Mouse (Mus musculus) kidney, adult 2 months (tissue): ENCODE measurements at regions not wholly inside any gene's neighbourhood (a gene's known extent, or its start where the extent isn't known, plus 50 kb on each side); places are given as distances from the start of the nearest gene placed in this dataset.

Experiments used
- DNase-seq: peaks from one replicate; pipeline ENCODE4 v3.0.0; 2021
- H3K27ac ChIP-seq: fragments of 200-500 bp; 2 replicates; pipeline ENCODE4 v1.5.1; 2012; ENCODE audit warnings: low read depth, low read length, control low read depth, inconsistent platforms; ENCODE audit not compliant: insufficient read depth
- H3K27me3 ChIP-seq: fragments of 200-500 bp; replicated peaks from 2 replicates; pipeline ENCODE4 v1.6.1; 2012; ENCODE audit warnings: mild to moderate bottlenecking, moderate library complexity, low read length, inconsistent platforms; ENCODE audit not compliant: control insufficient read depth, insufficient read depth
- H3K36me3 ChIP-seq: fragments of 200-500 bp; 2 replicates; pipeline ENCODE4 v1.6.1; 2012; ENCODE audit warnings: mild to moderate bottlenecking, moderate library complexity, low read length, inconsistent platforms; ENCODE audit not compliant: control insufficient read depth, insufficient read depth
- H3K4me1 ChIP-seq: fragments of 200-500 bp; 2 replicates; pipeline ENCODE4 v1.6.1; 2011; ENCODE audit warnings: low read length; ENCODE audit not compliant: control insufficient read depth, insufficient read depth
- H3K4me3 ChIP-seq: fragments of 200-500 bp; 2 replicates; pipeline ENCODE4 v1.5.1; 2011; ENCODE audit warnings: mild to moderate bottlenecking, low read depth, low read length, control low read depth; ENCODE audit not compliant: insufficient read depth
- CTCF ChIP-seq: fragments of 200-500 bp; conservative IDR thresholded peaks from 2 replicates; pipeline ENCODE4 v1.5.1; 2011; ENCODE audit warnings: low read depth, mild to moderate bottlenecking, control low read depth, low read length, moderate library complexity, mixed read lengths; ENCODE audit not compliant: insufficient read depth, insufficient read length
- POLR2A ChIP-seq: fragments of 200-500 bp; IDR thresholded peaks from one replicate; pipeline ENCODE4 v1.6.1; 2011; ENCODE audit warnings: low read depth, low read length, control low read depth
- WGBS: fragments of 180-500 bp; shearing (Covaris S2); methylation state at CpG from one replicate; pipeline ENCODE4 v1.1.7; 2018; 5-methylcytosine and 5-hydroxymethylcytosine counted together

DNA sequence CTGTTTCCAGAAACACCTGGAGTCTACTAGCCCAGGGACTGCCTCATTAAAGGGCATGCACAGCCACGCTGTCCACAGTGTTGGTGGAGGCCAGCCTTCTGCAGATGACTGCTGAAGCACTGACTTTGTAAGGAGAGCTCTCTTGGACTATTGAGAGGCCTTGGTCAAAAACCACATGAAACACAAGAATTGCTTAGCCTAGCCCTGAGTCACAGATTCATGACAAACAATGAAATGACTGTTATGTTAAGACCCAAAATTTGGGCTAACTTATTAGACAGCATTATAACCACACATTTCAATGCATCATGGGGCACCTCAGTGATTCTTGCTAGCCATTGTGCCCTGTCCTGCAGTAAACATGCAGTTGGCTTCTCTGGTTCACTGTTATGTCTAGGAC, 202.1 kb upstream of the Klf4 start:
- no peak overlapping the region for H3K4me3 ChIP-seq
- H3K36me3 ChIP-seq = no peaks in the 10 kb centered on the region
- no peaks in the 10 kb centered on the region for H3K27me3 ChIP-seq
- no peak overlapping the region for H3K27ac ChIP-seq
- WGBS = 96% methylated on average over 1 of the region's 1 CpGs
- no peak for DNase-seq
- peaks cover 6% of the 10 kb centered on the region; the same call in 1 of the 2 replicates for H3K4me1 ChIP-seq
- TF ChIP-seq CTCF (no peak), POLR2A (no peak)

DNA sequence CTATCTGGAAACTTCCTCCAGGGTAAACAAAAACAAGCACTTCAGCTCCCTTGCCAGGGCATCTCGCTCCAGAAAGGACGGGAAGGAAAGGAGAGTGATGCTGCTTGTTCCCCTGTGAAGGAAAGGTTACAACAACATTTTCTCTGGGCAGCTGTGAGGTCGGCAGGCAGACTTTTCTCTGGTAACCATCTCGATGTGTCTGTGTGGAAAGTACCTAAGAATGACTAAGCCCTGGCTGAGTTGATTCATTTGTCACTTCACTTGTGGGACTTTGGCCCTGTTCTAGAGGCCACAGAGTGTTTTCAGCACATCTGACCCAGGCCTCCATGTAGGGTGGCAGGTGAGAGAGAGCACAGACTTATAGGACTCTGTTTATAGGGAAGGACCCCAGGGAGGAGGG, 201.0 kb upstream of the Klf4 start:
- H3K27ac ChIP-seq = no peak overlapping the region
- 29% methylated on average over 4 of the region's 4 CpGs for WGBS

DNA sequence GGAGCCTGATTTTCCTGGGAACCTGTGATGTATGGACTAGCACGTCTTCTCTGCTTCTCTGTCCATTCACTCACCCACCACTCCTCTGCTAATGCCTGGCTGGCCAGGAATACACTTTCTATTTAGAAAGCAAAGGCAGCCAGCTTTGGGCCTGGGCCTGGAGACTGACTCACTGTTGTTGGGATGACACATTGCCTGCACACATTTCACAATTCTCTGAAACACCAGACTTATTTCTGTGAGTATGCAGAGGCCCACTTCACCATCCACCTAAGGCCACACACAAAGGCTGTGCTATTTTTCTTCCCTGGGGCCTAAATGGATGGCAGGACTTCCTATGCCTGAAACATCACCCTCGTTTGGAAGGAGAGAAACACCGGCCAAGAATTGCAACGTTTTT, 199.7 kb upstream of the Klf4 start:
- no peaks in the 10 kb centered on the region for H3K27me3 ChIP-seq
- no peak overlapping the region for H3K27ac ChIP-seq
- WGBS = 62% methylated on average over 4 of the region's 4 CpGs
- H3K4me1 ChIP-seq = peaks cover 6% of the 10 kb centered on the region; the same call in 1 of the 2 replicates
- H3K36me3 ChIP-seq = no peaks in the 10 kb centered on the region
- no peak overlapping the region for H3K4me3 ChIP-seq
- no peak for DNase-seq
- TF ChIP-seq CTCF (no peak), POLR2A (no peak)

More for the DNA sequence above, 201.0 kb upstream of the Klf4 start:
- peak; percentile 18 for DNase-seq
- peaks cover 6% of the 10 kb centered on the region; the same call in 1 of the 2 replicates for H3K4me1 ChIP-seq
- H3K36me3 ChIP-seq = no peaks in the 10 kb centered on the region
- TF ChIP-seq CTCF = no peak
- TF ChIP-seq POLR2A = no peak
- H3K4me3 ChIP-seq = no peak overlapping the region
- H3K27me3 ChIP-seq = no peaks in the 10 kb centered on the region

DNA sequence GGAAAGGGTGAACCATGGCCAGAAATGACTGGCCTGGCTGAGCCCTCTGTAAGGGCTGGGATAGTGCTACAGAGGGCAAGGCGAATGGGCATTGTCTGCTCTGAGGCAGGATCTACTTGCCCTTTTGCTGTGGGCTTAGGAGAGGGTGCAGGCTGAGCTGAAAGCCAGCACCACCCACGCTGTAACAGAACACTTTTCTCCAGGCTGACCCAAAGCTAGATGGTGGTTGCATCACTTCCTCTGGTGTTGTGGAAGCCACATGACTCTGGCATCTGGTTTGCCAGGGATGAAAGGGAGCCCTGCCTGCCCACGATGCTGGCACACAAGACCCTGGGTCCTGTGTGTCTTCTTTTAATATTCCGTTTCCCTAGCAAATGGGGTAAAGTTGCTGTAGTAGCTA, 198.0 kb upstream of the Klf4 start:
- no peak overlapping the region for H3K27ac ChIP-seq
- WGBS = 65% methylated on average over 4 of the region's 4 CpGs

DNA sequence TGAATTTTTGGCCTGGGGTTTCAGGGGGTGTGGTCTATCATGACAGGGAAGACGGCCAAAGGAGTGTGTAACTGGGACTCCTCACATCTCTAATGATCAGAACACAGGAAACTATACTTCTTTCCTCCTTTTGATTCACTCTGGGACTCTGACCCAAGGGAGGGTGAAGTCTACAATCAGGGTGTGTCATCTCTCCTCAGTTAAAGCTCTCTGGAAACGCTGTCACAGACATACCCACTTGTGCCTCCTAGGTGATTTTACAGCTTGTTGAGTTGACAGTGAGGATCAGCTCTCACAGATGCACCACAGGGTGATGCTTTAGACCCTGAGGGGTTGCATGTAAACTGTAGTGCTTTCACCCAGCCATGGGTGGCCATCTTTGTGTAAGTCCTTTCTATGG, 194.9 kb upstream of the Klf4 start:
- DNase-seq = no peak
- H3K27me3 ChIP-seq = no peaks in the 10 kb centered on the region
- no peaks in the 10 kb centered on the region for H3K36me3 ChIP-seq
- H3K4me1 ChIP-seq = no peaks in the 10 kb centered on the region; the same call in 1 of the 2 replicates
- H3K4me3 ChIP-seq = no peak overlapping the region
- TF ChIP-seq POLR2A (no peak), CTCF (no peak)
- WGBS = 71% methylated on average over 2 of the region's 2 CpGs
- no peak overlapping the region for H3K27ac ChIP-seq

More for the DNA sequence above, 198.0 kb upstream of the Klf4 start:
- Histone ChIP-seq H3K27me3 (no peaks in the 10 kb centered on the region), H3K4me1 (peaks cover 6% of the 10 kb centered on the region; the same call in 1 of the 2 replicates), H3K4me3 (no peak overlapping the region), H3K36me3 (no peaks in the 10 kb centered on the region)
- no peak for DNase-seq
- TF ChIP-seq POLR2A (no peak), CTCF (no peak)

DNA sequence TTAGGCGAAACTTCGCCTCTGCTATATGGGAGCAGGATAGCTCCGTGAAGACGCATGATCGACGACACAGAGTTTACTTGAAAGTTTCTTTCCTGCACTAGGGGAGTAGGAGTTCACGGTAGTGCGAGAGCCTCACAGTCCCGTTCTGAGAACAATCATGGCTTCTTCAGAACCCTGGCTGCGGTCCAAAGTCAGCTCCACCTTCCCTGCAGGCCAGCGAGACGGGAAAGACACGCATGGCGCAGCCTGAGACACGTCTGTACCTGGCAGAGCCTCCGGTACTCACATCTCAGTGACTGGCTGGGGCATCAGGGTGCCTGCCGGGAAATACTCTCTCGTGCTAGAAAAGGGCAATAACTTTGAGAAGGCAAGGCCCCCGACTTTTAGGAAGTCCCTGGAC, 193.8 kb upstream of the Klf4 start:
- Histone ChIP-seq H3K27ac (no peak overlapping the region), H3K4me3 (no peak overlapping the region), H3K4me1 (no peaks in the 10 kb centered on the region; the same call in 1 of the 2 replicates), H3K36me3 (no peaks in the 10 kb centered on the region), H3K27me3 (no peaks in the 10 kb centered on the region)
- 65% methylated on average over 19 of the region's 19 CpGs for WGBS
- no peak for DNase-seq
- TF ChIP-seq CTCF = no peak
- no peak for TF ChIP-seq POLR2A

DNA sequence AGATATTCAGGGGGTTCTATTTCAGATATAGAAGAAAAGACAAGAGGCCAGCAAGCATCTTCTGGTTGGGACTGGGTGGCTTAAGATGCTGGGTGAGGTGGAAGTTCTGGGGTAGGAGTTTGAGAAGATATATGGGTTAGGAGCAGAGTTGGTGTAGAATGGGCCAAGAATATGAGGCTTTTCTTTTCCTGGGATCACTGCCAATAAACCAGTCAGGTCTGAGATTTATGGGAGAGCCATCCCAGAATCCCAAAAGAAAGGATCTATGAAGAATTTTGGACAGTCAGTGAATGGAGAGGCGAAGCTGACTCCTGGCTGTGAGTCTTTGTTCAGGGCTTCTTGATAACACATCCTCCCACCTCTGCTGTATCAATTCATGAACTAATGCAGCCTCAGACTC, 192.0 kb upstream of the Klf4 start:
- no peak for DNase-seq
- Histone ChIP-seq H3K27ac (no peak overlapping the region), H3K27me3 (no peaks in the 10 kb centered on the region), H3K36me3 (no peaks in the 10 kb centered on the region), H3K4me3 (no peak overlapping the region), H3K4me1 (no peaks in the 10 kb centered on the region; the same call in 1 of the 2 replicates)
- 97% methylated on average over 1 of the region's 1 CpGs for WGBS
- no peak for TF ChIP-seq CTCF
- TF ChIP-seq POLR2A = no peak
